Mouse (Mus musculus) liver, embryonic 12.5 days (tissue): ENCODE measurements around the gene 4930432K21Rik. TPM values are rescaled to one million over a fixed set of nuclear protein-coding genes. Genes with fewer than 3 reads are reported as not detected.
A peak's percentile ranks its signal among the peaks of the same experiment; 100 is the strongest.

Source experiments
- ATAC-seq: fragments of 200-750 bp; cut with Nextera tagmentation; 2 replicates; pipeline ENCODE4 v1.8.0; 2017; ENCODE audit warnings: moderate number of reproducible peaks, mild to moderate bottlenecking, moderate library complexity
- H3K27ac ChIP-seq: fragments of 300-500 bp; sonication (generic); 2 replicates; pipeline ENCODE4 v1.5.1; 2016; ENCODE audit warnings: mild to moderate bottlenecking
- H3K27me3 ChIP-seq: fragments of 300-500 bp; sonication (generic); replicated peaks from 2 replicates; pipeline ENCODE4 v1.6.1; 2016; ENCODE audit warnings: mild to moderate bottlenecking, moderate library complexity
- H3K36me3 ChIP-seq: fragments of 300-500 bp; sonication (generic); 2 replicates; pipeline ENCODE4 v1.6.1; 2016; ENCODE audit warnings: mild to moderate bottlenecking, moderate library complexity
- H3K4me1 ChIP-seq: fragments of 300-500 bp; sonication (generic); 2 replicates; pipeline ENCODE4 v1.6.1; 2016
- H3K4me2 ChIP-seq: fragments of 300-500 bp; sonication (generic); 2 replicates; pipeline ENCODE4 v1.6.1; 2016; ENCODE audit warnings: mild to moderate bottlenecking, moderate library complexity
- H3K4me3 ChIP-seq: fragments of 300-500 bp; sonication (generic); 2 replicates; pipeline ENCODE4 v1.5.1; 2016; ENCODE audit warnings: mild to moderate bottlenecking, moderate library complexity
- H3K9ac ChIP-seq: fragments of 300-500 bp; sonication (generic); 2 replicates; pipeline ENCODE4 v1.6.1; 2016; ENCODE audit warnings: mild to moderate bottlenecking, moderate library complexity
- H3K9me3 ChIP-seq: fragments of 300-500 bp; sonication (generic); replicated peaks from 2 replicates; pipeline ENCODE4 v1.6.1; 2016; ENCODE audit warnings: mild to moderate bottlenecking, moderate library complexity
- WGBS: fragments of 180-500 bp; shearing (Covaris S2); methylation state at CpG from one replicate; pipeline ENCODE4 v1.1.7; 2016; ENCODE audit not compliant: insufficient replicate concordance; 5-methylcytosine and 5-hydroxymethylcytosine counted together
- microRNA counts: library from miRNA; unstranded; fragments of <30 nt; microRNA quantifications from one replicate; lab custom pipeline; 2017
- microRNA-seq: library from miRNA; unstranded; fragments of <30 nt; microRNA quantifications from one replicate; pipeline ENCODE4, GENCODE M21; 2017
- polyA plus RNA-seq: library from polyadenylated mRNA; unstranded; fragments of >200 nt; fragmentation: Nextera tagmentation; extraction: Ambion mirVana; gene quantifications from 2 replicates; pipeline ENCODE4 v1.2.1, GENCODE M21; 2016

The 4930432K21Rik gene
- polyA plus RNA-seq, 1 experiment from 2014 or later, result 0.58 TPM

GRCm38 (mm10) chr8:84217206-84217605, 69.4 kb downstream of the 4930432K21Rik start:
- Histone ChIP-seq H3K9me3 (no peaks in the 10 kb centered on the region), H3K27ac (no peak overlapping the region), H3K9ac (no peak overlapping the region), H3K4me2 (no peak overlapping the region), H3K4me3 (no peak overlapping the region), H3K4me1 (peaks cover 2% of the 10 kb centered on the region), H3K36me3 (peaks cover 71% of the 10 kb centered on the region), H3K27me3 (no peaks in the 10 kb centered on the region)
- no peak for ATAC-seq
- 88% methylated on average over 11 of the region's 11 CpGs for WGBS

GRCm38 (mm10) chr8:84218143-84218542, 70.3 kb downstream of the 4930432K21Rik start:
- Histone ChIP-seq H3K9ac (no peak overlapping the region), H3K36me3 (peaks cover 65% of the 10 kb centered on the region), H3K27me3 (no peaks in the 10 kb centered on the region), H3K9me3 (no peaks in the 10 kb centered on the region), H3K27ac (no peak overlapping the region), H3K4me3 (no peak overlapping the region), H3K4me2 (no peak overlapping the region), H3K4me1 (peaks cover 12% of the 10 kb centered on the region)
- no peak for ATAC-seq
- 83% methylated on average over 5 of the region's 5 CpGs for WGBS

GRCm38 (mm10) chr8:84220105-84220504, 72.3 kb downstream of the 4930432K21Rik start:
- no peak for ATAC-seq
- Histone ChIP-seq H3K9ac (no peak overlapping the region), H3K4me2 (no peak overlapping the region), H3K27me3 (no peaks in the 10 kb centered on the region), H3K4me1 (peaks cover 21% of the 10 kb centered on the region), H3K36me3 (peaks cover 76% of the 10 kb centered on the region), H3K9me3 (no peaks in the 10 kb centered on the region), H3K27ac (no peak overlapping the region), H3K4me3 (no peak overlapping the region)
- WGBS, result 45% methylated on average over 7 of the region's 7 CpGs

MicroRNAs within 50 kb of the gene (microRNA counts, 519-probe panel; counts per million panel counts)
- microRNA mmu-miR-181c (lab: Ali Mortazavi, UCI), result 582 counts per million, percentile 70 among the panel's probes with 10 or more counts
- 6,148 counts per million, percentile 92 among the panel's probes with 10 or more counts for microRNA mmu-miR-23a (lab: Ali Mortazavi, UCI)
- microRNA mmu-miR-27a (lab: Ali Mortazavi, UCI), result 6,330 counts per million, percentile 93 among the panel's probes with 10 or more counts

Small RNAs within 50 kb of the gene (microRNA-seq; reads per million reads assigned to microRNA genes)
- gene Gm25110 (not detected), gene Mir181c (2,546 reads per million, percentile 82 among the genes with 10 or more reads in this experiment), gene Mir181d (1,905 reads per million, percentile 79 among the genes with 10 or more reads in this experiment), gene Mir23a (14,831 reads per million, percentile 96 among the genes with 10 or more reads in this experiment), gene Mir24-2 (not detected), gene Mir27a (457 reads per million, percentile 66 among the genes with 10 or more reads in this experiment), gene Mir3074-2 (not detected)

Other genes with a start within 250 kb of the 4930432K21Rik start
- 4.9 and 5.3 TPM in 2 replicates for gene Adgrl1, start 247.9 kb upstream of the 4930432K21Rik start, polyA plus RNA-seq
- gene Gm10644, start 192.8 kb upstream of the 4930432K21Rik start, polyA plus RNA-seq, result 0.15 and 0.16 TPM in 2 replicates
- gene Asf1b, start 192.5 kb upstream of the 4930432K21Rik start, polyA plus RNA-seq, result 113 and 116 TPM in 2 replicates
- 81.1 and 82.0 TPM in 2 replicates for gene Prkaca, start 175.0 kb upstream of the 4930432K21Rik start, polyA plus RNA-seq
- gene Samd1, start 150.4 kb upstream of the 4930432K21Rik start, polyA plus RNA-seq, result 8.5 and 8.7 TPM in 2 replicates
- gene 1700067K01Rik, start 146.5 kb upstream of the 4930432K21Rik start, polyA plus RNA-seq, result 0.41 and 0.63 TPM in 2 replicates
- gene 2210011C24Rik, start 135.9 kb upstream of the 4930432K21Rik start, polyA plus RNA-seq, result not detected in 2 replicates
- 0.36 and 0.66 TPM in 2 replicates for gene Palm3, start 126.6 kb upstream of the 4930432K21Rik start, polyA plus RNA-seq
- 1.5 and 1.6 TPM in 2 replicates for gene Il27ra, start 105.4 kb upstream of the 4930432K21Rik start, polyA plus RNA-seq
- gene Rln3, start 103.0 kb upstream of the 4930432K21Rik start, polyA plus RNA-seq, result not detected in 2 replicates
- 0.27 and 0.30 TPM in 2 replicates for gene Gm10643, start 82.9 kb upstream of the 4930432K21Rik start, polyA plus RNA-seq
- gene Rfx1, start 81.2 kb upstream of the 4930432K21Rik start, polyA plus RNA-seq, result 4.1 and 4.2 TPM in 2 replicates
- 5.9 and 6.4 TPM in 2 replicates for gene Dcaf15, start 43.3 kb upstream of the 4930432K21Rik start, polyA plus RNA-seq
- 0.08 and 0.13 TPM in 2 replicates for gene Podnl1, start 22.0 kb upstream of the 4930432K21Rik start, polyA plus RNA-seq
- 8.2 and 9.6 TPM in 2 replicates for gene Cc2d1a, start 89 bp upstream of the 4930432K21Rik start, polyA plus RNA-seq
- gene Nanos3, start 37.2 kb downstream of the 4930432K21Rik start, polyA plus RNA-seq, result 0.61 and 1.3 TPM in 2 replicates
- 3.6 and 5.0 TPM in 2 replicates for gene Zswim4, start 89.0 kb downstream of the 4930432K21Rik start, polyA plus RNA-seq
- 249 and 259 TPM in 2 replicates for gene D8Ertd738e, start 101.7 kb downstream of the 4930432K21Rik start, polyA plus RNA-seq
- gene Mri1, start 109.3 kb downstream of the 4930432K21Rik start, polyA plus RNA-seq, result 55.4 and 63.1 TPM in 2 replicates
- gene Ccdc130, start 122.4 kb downstream of the 4930432K21Rik start, polyA plus RNA-seq, result 9.5 and 10.4 TPM in 2 replicates
- 0.60 and 1.8 TPM in 2 replicates for gene Cacna1a, start 240.4 kb downstream of the 4930432K21Rik start, polyA plus RNA-seq